Mouse (Mus musculus) hindbrain, embryonic 15.5 days (tissue): Measurements from ENCODE around the gene Hes3. TPM values are rescaled to one million over a fixed set of nuclear protein-coding genes. Genes with fewer than 3 reads are reported as not detected.
A peak's percentile ranks its signal among the peaks of the same experiment; 100 is the strongest.

Experiments used
- ATAC-seq: fragments of 200-750 bp; cut with Nextera tagmentation; 2 replicates; pipeline ENCODE4 v1.8.0; 2017; ENCODE audit warnings: low read depth, moderate number of reproducible peaks, moderate TSS enrichment; ENCODE audit not compliant: low FRiP score
- H3K27ac ChIP-seq: fragments of 300-500 bp; sonication (generic); replicated peaks from 2 replicates; pipeline ENCODE4 v1.5.1; 2015; ENCODE audit warnings: mild to moderate bottlenecking, inconsistent platforms
- H3K27me3 ChIP-seq: fragments of 300-500 bp; sonication (generic); 2 replicates; pipeline ENCODE4 v1.6.1; 2015; ENCODE audit warnings: control low read depth, inconsistent platforms
- H3K36me3 ChIP-seq: fragments of 300-500 bp; sonication (generic); 2 replicates; pipeline ENCODE4 v1.6.1; 2015; ENCODE audit warnings: control low read depth, inconsistent platforms
- H3K4me1 ChIP-seq: fragments of 300-500 bp; sonication (generic); replicated peaks from 2 replicates; pipeline ENCODE4 v1.6.1; 2015; ENCODE audit warnings: control low read depth, inconsistent platforms
- H3K4me2 ChIP-seq: fragments of 300-500 bp; sonication (generic); 2 replicates; pipeline ENCODE4 v1.6.1; 2015; ENCODE audit warnings: moderate library complexity, mild to moderate bottlenecking, inconsistent platforms
- H3K4me3 ChIP-seq: fragments of 300-500 bp; sonication (generic); 2 replicates; pipeline ENCODE4 v1.5.1; 2015; ENCODE audit warnings: mild to moderate bottlenecking, inconsistent platforms
- H3K9ac ChIP-seq: fragments of 300-500 bp; sonication (generic); 2 replicates; pipeline ENCODE4 v1.6.1; 2015; ENCODE audit warnings: inconsistent platforms
- H3K9me3 ChIP-seq: fragments of 300-500 bp; sonication (generic); 2 replicates; pipeline ENCODE4 v1.6.1; 2016; ENCODE audit warnings: control low read depth, inconsistent platforms
- WGBS: fragments of 180-500 bp; shearing (Covaris S2); methylation state at CpG from one replicate; pipeline ENCODE4 v1.1.7; 2015; 5-methylcytosine and 5-hydroxymethylcytosine counted together
- polyA plus RNA-seq: library from polyadenylated mRNA; unstranded; fragments of >200 nt; fragmentation: Nextera tagmentation; extraction: Ambion mirVana; gene quantifications from 2 replicates; pipeline ENCODE4 v1.2.1, GENCODE M21; 2015

Hes3 gene
- polyA plus RNA-seq, 1 experiment from 2014 or later = 0.47 TPM

DNA sequence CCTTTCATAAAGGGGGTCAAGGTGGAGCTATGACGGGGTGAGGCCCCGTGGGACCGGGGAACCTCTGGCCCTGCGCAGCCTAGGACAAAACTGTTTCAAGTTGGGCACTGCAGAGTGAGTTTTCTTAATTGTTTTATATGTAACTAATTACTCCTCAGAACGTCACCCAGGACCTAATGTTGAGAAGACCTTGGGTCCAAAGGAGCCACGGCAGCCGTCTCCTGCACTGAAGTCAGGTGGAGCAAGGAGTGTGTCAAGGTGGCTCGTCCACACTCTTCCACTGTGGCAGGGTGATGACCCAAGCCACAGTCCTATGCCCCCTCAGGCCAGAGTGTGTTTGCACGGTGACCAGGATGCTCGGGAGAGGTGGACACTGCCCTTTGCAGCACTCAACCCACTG is 11.7 kb upstream of the Hes3 start:
- H3K4me1 ChIP-seq = peaks cover 28% of the 10 kb centered on the region
- H3K36me3 ChIP-seq = peaks cover 35% of the 10 kb centered on the region
- no peak for ATAC-seq
- no peaks in the 10 kb centered on the region for H3K9me3 ChIP-seq
- H3K4me2 ChIP-seq = no peak overlapping the region
- 91% methylated on average over 10 of the region's 10 CpGs for WGBS
- H3K9ac ChIP-seq = no peak overlapping the region
- no peaks in the 10 kb centered on the region for H3K27me3 ChIP-seq
- no peak overlapping the region for H3K27ac ChIP-seq
- no peak overlapping the region for H3K4me3 ChIP-seq

DNA sequence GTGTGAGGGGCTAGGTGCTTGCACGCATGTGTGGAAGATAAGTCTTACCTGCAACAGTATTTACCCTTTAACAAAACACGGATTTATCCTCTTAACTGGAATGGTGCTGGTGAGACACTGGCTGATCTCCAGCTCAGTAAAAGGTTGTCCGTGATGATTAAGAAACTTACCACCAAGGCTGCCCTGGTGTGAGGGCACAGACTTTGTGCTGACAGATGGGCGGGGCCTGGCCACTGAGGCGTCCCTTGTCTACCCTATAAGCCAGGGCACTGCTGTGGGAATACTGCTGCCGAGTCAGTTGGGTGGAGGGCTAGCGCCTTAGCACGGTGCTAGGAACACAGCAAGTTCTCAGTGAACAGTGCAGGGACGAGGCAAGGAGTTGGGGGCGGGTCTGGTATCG is 10.6 kb upstream of the Hes3 start:
- H3K36me3 ChIP-seq = peaks cover 35% of the 10 kb centered on the region

DNA sequence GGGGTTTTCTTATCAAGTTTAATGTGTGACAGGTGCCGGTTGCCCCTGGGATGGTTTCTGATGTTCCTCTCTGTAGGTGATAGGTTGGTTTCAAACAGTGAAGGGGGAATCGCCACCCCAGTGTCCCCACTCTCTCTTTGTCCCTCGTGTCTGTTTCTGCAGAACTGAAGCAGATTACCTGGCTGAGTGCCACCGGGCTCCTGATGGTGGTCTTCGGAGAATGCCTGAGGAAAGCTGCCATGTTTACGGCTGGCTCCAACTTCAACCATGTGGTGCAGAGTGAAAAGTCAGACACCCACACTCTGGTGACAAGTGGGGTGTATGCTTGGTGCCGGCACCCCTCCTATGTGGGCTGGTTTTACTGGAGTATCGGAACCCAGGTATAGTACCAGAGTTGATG is 8.9 kb upstream of the Hes3 start:
- WGBS = 86% methylated on average over 8 of the region's 8 CpGs
- ATAC-seq = no peak
- Histone ChIP-seq H3K9me3 (no peaks in the 10 kb centered on the region), H3K4me1 (peaks cover 25% of the 10 kb centered on the region), H3K27me3 (peaks cover 7% of the 10 kb centered on the region), H3K27ac (no peak overlapping the region), H3K4me2 (no peak overlapping the region), H3K36me3 (peaks cover 35% of the 10 kb centered on the region), H3K9ac (no peak overlapping the region), H3K4me3 (no peak overlapping the region)

More for the DNA sequence above, 10.6 kb upstream of the Hes3 start:
- Histone ChIP-seq H3K27ac (no peak overlapping the region), H3K9ac (no peak overlapping the region), H3K4me1 (peaks cover 34% of the 10 kb centered on the region), H3K27me3 (no peaks in the 10 kb centered on the region), H3K4me2 (no peak overlapping the region), H3K4me3 (no peak overlapping the region), H3K9me3 (no peaks in the 10 kb centered on the region)
- WGBS = 70% methylated on average over 11 of the region's 11 CpGs
- no peak for ATAC-seq

DNA sequence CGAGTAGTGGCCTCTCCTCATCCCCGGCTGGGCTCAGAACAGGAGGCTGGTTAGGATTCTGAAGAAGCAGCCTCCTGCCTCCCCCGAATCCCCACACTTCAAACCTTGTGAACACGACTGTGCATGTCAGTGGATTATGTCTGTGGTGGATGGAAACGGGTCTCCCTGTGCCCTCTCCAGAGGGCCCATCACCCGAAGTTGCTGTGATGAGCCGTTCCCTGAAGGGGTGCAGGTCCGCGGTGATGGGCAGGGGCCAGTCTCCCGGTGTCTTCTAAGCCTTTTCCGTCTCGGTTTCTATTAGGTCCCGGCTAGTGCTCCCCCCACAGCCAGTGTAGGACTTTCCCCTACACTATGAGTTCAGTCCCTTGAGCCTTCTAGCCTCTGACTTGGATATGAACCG is 7.4 kb upstream of the Hes3 start:
- Histone ChIP-seq H3K27me3 (peaks cover 21% of the 10 kb centered on the region), H3K36me3 (peaks cover 25% of the 10 kb centered on the region), H3K27ac (no peak overlapping the region), H3K4me1 (peaks cover 18% of the 10 kb centered on the region), H3K9ac (no peak overlapping the region), H3K4me2 (peak overlapping the region; percentile 91; the same call in 1 of the 2 replicates), H3K4me3 (no peak overlapping the region; the same call in 1 of the 2 replicates), H3K9me3 (no peaks in the 10 kb centered on the region)
- no peak for ATAC-seq
- 82% methylated on average over 14 of the region's 14 CpGs for WGBS

DNA sequence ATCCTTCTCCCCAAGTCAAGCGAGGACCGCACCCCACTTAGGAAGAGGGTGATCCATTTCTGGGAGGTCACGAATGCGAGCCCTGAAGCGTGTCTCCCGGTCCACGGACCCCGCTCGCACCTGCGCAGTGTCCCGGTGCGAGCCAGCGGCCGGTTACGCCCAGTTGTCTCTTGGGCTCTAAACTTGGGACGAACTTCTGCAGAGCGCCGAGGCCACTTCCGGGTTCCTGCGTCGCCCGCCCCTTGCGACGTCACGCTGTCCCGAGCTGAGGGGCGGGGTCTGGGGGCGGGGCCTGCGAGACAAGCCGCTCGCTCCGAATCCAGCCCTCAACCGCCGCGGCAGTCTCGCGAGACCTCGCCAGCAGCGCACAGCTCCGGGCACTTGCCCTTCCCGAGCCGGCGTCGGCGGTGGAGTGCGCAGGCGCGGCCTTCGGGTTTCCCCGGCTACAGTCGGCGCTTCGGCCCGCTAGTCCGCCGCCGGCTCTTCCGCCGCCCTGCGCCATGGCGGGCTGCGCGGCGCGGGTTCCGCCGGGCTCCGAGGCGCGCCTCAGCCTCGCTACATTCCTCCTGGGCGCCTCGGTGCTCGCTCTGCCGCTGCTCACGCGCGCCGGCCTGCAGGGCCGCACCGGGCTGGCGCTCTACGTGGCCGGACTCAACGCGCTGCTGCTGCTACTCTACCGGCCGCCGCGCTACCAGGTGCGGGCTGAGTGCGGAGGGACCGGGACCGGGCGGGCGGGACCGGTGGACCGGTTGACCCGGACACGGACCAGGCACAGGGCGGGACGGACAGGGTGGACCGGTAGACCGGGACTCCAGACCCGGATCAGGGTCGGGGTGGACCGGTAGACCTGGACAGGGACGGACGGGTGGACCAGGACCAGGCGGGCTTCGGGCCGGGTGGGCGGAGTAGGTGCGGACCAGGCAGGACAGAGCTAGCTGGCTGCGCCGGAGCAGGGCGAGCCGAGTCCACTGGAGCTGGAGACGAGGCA is 5.7 kb upstream of the Hes3 start, which contains the start of gene Icmt:
Gene Icmt, plus strand, starts transcription at position 354 of the 988 bp plus-strand sequence.
- Histone ChIP-seq H3K9me3 (no peaks in the 10 kb centered on the region), H3K4me3 (peak within 1 kb of the TSS; percentile 65), H3K9ac (peak within 1 kb of the TSS; percentile 77), H3K27ac (peak within 1 kb of the TSS; percentile 74), H3K4me1 (peaks cover 28% of the 10 kb centered on the region), H3K36me3 (peaks cover 12% of the 10 kb centered on the region; the same call in 1 of the 2 replicates), H3K27me3 (peaks cover 37% of the 10 kb centered on the region), H3K4me2 (peak within 1 kb of the TSS; percentile 91)
- peak; percentile 95 for ATAC-seq
- WGBS = under 1% methylated on average over 118 of the region's 119 CpGs

DNA sequence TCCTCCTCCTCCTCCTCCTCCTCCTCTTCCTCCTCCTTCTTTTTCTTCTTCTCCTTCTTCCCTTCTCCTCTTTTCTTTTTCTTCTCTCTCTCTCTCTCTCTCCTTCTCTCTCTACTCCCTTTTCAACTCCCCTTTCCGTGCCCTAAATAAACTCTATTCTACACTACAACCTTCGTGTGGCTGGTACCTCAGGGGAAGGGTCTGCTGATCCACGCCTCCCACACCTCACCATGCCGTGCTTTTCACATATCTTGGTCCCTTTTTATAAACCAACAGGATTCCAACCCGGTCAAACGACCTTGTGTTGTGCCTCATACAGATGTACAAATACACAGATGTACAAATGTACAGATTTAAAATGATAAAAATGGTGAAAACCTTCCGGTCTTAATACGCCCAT is 4.9 kb upstream of the Hes3 start:
- WGBS = 18% methylated on average over 8 of the region's 8 CpGs
- H3K9me3 ChIP-seq = no peaks in the 10 kb centered on the region
- peaks cover 45% of the 10 kb centered on the region for H3K27me3 ChIP-seq

DNA sequence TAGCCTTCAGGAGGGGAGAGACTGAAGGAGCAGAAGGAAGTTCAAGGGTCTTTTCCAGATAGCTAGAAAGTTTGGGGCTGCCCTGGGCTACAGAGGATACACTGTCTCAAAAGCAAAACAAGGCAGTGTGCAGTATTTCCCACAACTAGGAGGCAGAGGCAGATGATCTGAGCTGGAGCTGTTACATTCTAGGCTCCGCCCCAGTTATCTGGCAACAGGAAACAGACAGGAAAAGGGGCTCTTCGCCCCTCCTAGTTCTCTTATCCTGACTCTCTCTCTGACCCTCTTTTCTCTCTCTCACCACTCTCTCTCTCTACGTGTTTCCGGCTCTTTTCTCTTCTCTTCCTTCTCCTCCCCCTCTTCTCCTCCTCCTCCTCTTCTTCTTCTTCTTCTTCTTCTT is 4.5 kb upstream of the Hes3 start:
- Histone ChIP-seq H3K4me1 (peaks cover 36% of the 10 kb centered on the region), H3K4me3 (no peak overlapping the region), H3K4me2 (no peak overlapping the region), H3K36me3 (peaks cover 11% of the 10 kb centered on the region; the same call in 1 of the 2 replicates), H3K27me3 (peaks cover 49% of the 10 kb centered on the region), H3K27ac (no peak overlapping the region), H3K9ac (no peak overlapping the region), H3K9me3 (no peaks in the 10 kb centered on the region)
- ATAC-seq = no peak
- 61% methylated on average over 4 of the region's 4 CpGs for WGBS

More for the DNA sequence above, 4.9 kb upstream of the Hes3 start:
- Histone ChIP-seq H3K27ac (no peak overlapping the region), H3K4me2 (peak overlapping the region; percentile 91), H3K4me3 (peak overlapping the region; percentile 65), H3K4me1 (peaks cover 32% of the 10 kb centered on the region), H3K36me3 (peaks cover 12% of the 10 kb centered on the region; the same call in 1 of the 2 replicates), H3K9ac (peak overlapping the region; percentile 28; the same call in 1 of the 2 replicates)
- no peak for ATAC-seq

DNA sequence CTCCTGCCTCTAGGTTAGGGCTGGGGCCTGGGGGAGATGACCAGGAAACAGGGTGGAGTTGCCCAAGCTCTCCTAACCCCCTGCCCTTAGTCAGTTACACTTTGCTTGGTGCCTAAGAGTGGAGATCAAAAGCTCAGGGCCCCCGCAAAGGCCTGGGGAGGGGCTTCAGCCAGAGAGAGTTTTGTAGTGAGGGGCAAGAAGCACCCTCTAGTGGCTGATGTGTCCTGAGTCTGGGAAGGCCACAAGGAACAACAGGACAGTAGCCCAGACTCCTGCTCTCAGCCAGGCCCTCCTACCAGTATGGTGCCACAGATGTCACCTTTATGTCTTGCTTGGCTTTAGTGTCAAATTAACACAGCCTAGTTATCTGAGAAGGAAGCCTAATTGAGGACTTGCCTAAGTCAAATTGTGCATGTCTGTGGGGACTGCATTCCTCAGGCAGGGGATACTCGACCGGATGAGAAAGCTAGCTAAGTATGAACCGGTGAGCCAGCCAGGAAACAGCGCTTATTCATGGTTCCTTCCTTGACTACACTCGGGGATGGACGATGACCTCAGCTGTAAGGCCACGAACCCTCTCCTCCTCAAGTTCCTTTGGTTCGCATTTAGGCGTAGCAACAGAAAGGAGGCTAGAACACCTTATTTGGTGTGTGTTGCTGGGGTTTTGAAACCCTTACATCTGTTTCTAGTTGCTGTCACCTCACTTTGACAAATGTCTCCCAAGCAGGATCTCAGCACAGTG is 2.9 kb upstream of the Hes3 start:
- no peaks in the 10 kb centered on the region for H3K36me3 ChIP-seq
- no peaks in the 10 kb centered on the region for H3K9me3 ChIP-seq
- H3K4me1 ChIP-seq = peaks cover 49% of the 10 kb centered on the region
- no peak overlapping the region for H3K4me2 ChIP-seq
- WGBS = 49% methylated on average over 10 of the region's 10 CpGs
- no peak for ATAC-seq
- H3K4me3 ChIP-seq = no peak overlapping the region
- H3K27ac ChIP-seq = no peak overlapping the region
- peaks cover 62% of the 10 kb centered on the region for H3K27me3 ChIP-seq
- no peak overlapping the region for H3K9ac ChIP-seq

DNA sequence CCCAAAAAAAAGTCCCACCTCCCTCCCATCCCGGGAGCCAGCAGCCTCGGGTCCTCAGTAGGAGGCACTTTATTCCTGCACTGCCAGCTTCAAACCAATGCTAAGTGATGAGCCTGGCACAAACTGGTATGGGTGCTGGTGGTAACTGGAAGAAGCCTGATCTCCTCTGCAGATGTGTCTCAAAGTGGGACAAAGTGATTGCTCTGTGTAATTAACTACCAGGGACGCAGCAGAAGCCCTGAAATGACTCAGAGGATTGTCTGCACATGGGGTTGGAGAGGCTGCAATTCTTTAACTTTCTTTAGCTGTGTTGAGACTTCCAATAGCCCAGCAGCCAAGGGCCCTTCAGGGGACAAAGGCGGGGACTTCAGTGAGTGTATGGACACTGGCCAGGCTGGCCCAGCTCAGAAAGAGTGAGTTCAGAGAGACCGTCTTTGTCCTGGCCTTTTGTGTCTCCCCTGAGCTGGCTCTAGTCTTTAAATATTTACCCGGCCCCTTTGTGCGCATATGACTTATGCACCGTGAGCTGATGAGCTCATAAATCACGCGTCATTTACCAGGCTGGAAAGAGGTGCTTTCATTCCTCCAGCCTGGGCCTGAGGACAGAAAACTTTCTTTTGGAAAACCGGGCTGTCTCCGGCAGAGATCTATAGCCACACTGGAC is 772 bp upstream of the Hes3 start:
- 12% methylated on average over 12 of the region's 12 CpGs for WGBS
- H3K9ac ChIP-seq = no peak overlapping the region
- H3K9me3 ChIP-seq = no peaks in the 10 kb centered on the region
- no peak overlapping the region for H3K4me2 ChIP-seq
- H3K36me3 ChIP-seq = no peaks in the 10 kb centered on the region
- H3K4me1 ChIP-seq = peaks cover 49% of the 10 kb centered on the region
- H3K4me3 ChIP-seq = no peak overlapping the region
- H3K27me3 ChIP-seq = peaks cover 76% of the 10 kb centered on the region
- H3K27ac ChIP-seq = 0 out of 2 replicates have a peak overlapping the region, but pooled peaks have one; percentile 36
- no peak for ATAC-seq

DNA sequence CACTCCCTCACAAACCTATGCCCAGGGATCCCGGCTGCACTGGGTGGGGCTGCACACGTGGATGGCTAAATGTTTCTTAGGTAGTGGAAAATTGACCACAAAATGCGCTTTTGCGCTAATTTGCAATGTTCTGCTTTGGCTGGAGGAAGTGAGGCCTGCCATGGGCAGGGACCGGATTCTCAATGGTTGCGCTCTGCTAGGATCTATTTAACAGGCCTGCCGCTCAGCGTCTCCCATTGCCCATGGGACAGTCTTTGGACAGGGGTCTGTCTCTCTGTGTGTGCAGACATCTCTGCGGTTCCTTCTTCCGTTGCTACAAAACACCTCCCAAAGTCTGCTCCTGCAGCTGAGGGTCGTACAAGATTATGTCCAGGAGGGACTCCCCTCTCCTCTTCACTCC is 471 bp downstream of the Hes3 start:
- 9% methylated on average over 11 of the region's 11 CpGs for WGBS

DNA sequence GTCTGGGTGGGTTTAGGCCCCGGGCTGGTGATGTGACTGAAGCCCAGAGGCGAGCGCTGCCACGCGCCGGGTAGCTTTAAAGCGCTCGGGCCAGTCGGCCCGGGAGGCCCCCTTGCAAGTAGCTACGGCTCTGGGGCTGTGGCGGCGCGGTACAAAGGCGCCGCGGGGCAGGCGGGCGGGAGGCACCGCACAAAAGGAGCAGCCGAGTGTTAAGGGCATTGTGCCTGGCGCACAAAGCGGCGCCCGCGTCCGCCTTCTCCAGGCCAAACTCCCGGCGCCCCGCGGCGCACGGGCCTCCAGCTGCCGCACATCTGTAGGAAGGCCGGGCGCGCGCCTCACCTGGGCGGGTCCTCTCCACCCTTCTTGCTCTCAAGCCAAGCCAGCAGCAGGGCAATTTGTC is 1.1 kb downstream of the Hes3 start:
- no peaks in the 10 kb centered on the region for H3K36me3 ChIP-seq
- under 1% methylated on average over 39 of the region's 39 CpGs for WGBS
- H3K27ac ChIP-seq = no peak overlapping the region
- H3K9ac ChIP-seq = peak overlapping the region; percentile 5; the same call in 1 of the 2 replicates
- H3K27me3 ChIP-seq = peaks cover 88% of the 10 kb centered on the region
- peak overlapping the region; percentile 30 for H3K4me3 ChIP-seq
- H3K9me3 ChIP-seq = no peaks in the 10 kb centered on the region
- ATAC-seq = no peak
- H3K4me2 ChIP-seq = peak overlapping the region; percentile 59
- peaks cover 62% of the 10 kb centered on the region for H3K4me1 ChIP-seq

More for the DNA sequence above, 471 bp downstream of the Hes3 start:
- Histone ChIP-seq H3K9me3 (no peaks in the 10 kb centered on the region), H3K4me1 (peaks cover 58% of the 10 kb centered on the region), H3K4me2 (peak overlapping the region; percentile 59), H3K36me3 (no peaks in the 10 kb centered on the region), H3K4me3 (peak overlapping the region; percentile 30; the same call in 1 of the 2 replicates), H3K9ac (peak overlapping the region; percentile 5; the same call in 1 of the 2 replicates), H3K27ac (no peak overlapping the region), H3K27me3 (peaks cover 88% of the 10 kb centered on the region)
- ATAC-seq = no peak
